Mouse (Mus musculus): ENCODE measurements around the gene Gm10153.
"Not testable (repeated sequence)": the region's sequence is repeated elsewhere in the genome, so short reads cannot be mapped to it uniquely, and the experiment has no call there.

The Gm10153 gene

GRCm38 (mm10) chr7:142190289-142190688, at the start of gene Gm10153:
Gene Gm10153, minus strand, starts transcription at chr7:142190389.
- no peak for DNase-seq

GRCm38 (mm10) chr7:142231540-142231939, 41.4 kb upstream of the Gm10153 start:
- no peak for DNase-seq

GRCm38 (mm10) chr7:142229871-142230270, 39.7 kb upstream of the Gm10153 start, which contains the start of gene Krtap5-5:
Gene Krtap5-5, minus strand, starts transcription at chr7:142229971.
- DNase-seq: not testable (repeated sequence)

GRCm38 (mm10) chr7:142224518-142224917, 34.3 kb upstream of the Gm10153 start:
- DNase-seq: peak; percentile 12

- not testable (repeated sequence) for DNase-seq
Measured at GRCm38 (mm10) chr7:142212136-142212535, 21.9 kb upstream of the Gm10153 start.

GRCm38 (mm10) chr7:142211559-142211958, 21.4 kb upstream of the Gm10153 start, which contains the start of gene Gm7579:
Gene Gm7579, plus strand, starts transcription at chr7:142211859.
- no peak for DNase-seq

DNA sequence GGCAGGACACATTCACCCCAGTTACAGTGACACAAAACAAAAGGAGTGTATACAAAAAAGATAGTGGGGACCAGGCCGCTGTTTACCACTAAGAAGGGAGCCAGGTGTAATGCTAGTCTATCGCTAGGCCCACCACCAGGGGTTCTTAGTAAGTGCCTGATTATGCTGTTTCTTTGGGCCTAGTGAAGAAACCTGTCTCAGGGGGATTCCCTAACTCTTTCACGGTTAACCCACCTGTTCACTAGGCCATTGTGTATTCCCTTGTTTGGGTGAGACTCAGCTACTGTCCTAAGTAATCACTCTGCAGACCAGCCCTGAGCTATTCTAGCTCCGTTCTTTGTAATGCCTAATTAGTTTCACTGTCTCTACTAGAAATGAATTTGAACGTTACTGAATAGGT, 16.7 kb upstream of the Gm10153 start:
- DNase-seq: not testable (repeated sequence)

- DNase-seq: no peak
Measured at GRCm38 (mm10) chr7:142205488-142205887, 15.3 kb upstream of the Gm10153 start.

- DNase-seq: no peak
Measured at GRCm38 (mm10) chr7:142201064-142201463, 10.9 kb upstream of the Gm10153 start, which contains the start of gene Krtap5-3. Gene Krtap5-3, plus strand, starts transcription at chr7:142201364.

DNA sequence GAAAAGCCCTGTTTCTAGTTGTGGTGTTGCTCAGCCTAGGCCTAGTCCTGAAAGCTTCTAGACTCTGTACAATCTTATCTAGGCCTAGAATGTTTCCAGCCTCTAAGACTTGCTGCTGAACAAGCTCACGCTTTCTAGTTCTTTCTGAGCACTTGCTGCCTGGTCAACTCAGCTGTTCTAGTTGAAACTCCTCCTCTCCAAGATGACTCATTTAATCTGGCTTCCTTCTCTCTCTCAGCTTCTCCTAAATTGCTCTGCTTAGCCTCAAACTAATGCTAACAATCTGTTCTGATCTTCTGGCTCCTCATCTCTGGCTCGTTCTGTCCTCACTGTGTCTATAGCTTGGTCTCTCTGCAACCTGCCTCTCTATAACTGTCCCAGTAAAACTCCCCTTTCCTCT, 8.6 kb upstream of the Gm10153 start:
- no peak for DNase-seq

DNA sequence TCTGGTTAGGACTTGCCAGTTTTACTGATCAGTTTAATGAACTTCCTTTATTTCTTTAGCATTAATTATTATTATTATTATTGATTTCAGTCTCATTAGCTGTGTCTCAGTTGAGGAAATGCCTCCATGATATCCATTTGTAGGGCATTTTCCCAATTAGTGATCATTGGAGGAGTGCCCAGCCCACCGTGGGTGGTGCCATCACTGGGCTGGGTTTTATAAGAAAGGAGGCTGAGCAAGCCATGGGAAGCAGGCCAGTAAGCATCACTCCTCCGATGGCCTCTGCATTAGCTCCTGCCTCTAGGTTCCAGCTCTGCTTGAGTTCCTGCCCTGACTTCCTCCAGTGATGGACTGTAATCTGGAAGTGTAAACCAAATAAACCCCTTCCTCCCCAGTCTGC, 2.0 kb downstream of the Gm10153 start:
- DNase-seq: no peak

DNA sequence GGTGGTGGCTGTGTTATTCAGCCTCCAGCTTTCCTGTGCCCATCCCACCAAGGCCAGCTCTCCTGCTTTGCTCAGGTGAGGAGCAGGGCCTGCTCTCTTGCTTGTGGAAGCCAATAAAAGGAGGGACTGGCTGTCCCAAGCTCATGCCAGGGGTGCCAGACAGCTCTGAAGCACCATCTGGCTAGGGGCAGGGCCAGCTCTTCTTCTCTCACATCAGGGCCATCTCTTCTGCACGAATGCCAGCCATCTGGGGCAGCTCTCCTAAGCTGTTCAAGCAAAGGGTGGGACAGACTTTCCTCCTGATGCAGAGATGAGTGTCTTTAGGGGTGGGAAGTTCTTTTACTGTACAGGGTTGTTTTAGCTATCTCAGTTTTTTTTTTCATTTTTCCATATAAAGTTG, 9.2 kb downstream of the Gm10153 start:
- DNase-seq: no peak

DNA sequence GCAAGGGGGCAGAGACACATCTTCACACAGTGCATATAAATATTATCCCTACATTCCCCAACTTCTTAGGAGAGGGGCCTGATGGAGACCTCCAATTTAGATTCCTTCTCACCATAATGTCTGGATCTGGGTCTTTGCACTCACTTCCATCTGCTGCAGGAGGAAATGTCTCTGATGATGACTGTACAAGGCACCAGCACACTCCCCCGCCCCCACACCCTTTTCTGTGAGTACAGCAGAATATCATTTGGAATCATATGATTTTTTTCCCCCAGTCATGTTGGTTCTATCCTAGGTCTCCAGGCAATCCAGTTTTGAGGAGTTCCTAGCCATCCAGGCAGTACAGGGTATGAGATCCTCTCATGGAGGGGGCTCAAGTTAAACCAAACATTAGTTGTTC, 11.5 kb downstream of the Gm10153 start:
- DNase-seq: no peak

DNA sequence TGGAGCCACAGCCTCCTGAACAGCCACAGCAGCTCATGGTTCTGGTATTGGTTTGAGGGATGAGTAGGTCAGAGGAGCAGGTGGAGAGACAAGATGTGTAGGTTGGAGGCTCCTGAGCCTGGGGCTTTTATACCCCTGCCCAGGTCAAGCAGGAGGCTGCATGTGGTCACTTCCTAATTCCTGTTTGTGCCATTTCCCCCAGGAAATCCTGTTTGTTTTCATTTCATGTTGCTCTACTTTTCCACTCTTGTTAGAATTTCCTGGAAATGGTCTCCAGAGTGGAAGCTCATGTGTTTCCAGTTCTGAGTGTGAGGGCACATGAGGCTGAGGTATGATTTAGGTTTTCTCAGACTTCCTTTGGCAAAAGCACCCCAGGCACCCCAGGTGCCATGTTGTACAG, 14.3 kb downstream of the Gm10153 start, which contains the start of gene Krtap5-2:
TSS of gene Krtap5-2 (minus strand) at position 101 of the 400 bp plus-strand sequence.
- not testable (repeated sequence) for DNase-seq

DNA sequence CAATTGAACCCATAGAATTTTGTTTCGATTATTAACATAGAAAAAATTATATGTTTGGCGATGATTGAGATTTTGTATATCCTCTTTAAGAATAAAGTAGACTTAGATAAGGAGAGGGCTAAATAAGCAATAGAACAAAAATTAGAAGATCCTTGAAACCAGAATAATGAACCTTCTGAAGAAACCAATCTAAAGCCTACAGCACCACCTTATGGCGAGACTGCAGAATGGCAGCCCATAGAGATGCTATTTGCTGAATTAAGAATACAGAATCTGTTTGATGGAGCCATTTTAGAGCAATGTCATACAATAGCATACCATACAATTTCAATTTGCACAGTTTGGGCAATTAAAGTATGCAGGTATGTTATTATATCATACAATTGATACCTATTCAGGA, 20.4 kb downstream of the Gm10153 start:
- peak; percentile 55 for DNase-seq

- not testable (repeated sequence) for DNase-seq
Measured at GRCm38 (mm10) chr7:142165639-142166038, 24.6 kb downstream of the Gm10153 start, which contains the start of gene Gm4553. Gene Gm4553, minus strand, starts transcription at chr7:142165739.

DNA sequence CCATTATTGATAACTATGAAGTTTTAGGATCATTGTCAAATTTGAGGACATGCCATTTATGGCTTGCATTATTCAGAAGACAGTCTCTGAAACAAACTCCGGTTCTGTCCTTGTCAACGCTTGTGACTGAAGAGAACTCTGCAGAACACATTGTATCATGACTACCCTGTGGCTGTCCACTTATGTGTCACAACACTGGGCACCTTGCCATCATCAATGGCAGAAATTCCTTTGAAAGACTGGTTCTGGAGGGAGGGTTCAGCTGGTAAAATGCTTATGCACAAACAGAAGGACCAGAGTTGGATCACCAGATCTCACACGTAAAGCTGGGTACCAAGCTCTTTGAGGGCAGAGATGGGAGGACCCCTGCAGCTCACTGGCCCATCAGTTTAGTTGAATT, 30.8 kb downstream of the Gm10153 start:
- no peak for DNase-seq

DNA sequence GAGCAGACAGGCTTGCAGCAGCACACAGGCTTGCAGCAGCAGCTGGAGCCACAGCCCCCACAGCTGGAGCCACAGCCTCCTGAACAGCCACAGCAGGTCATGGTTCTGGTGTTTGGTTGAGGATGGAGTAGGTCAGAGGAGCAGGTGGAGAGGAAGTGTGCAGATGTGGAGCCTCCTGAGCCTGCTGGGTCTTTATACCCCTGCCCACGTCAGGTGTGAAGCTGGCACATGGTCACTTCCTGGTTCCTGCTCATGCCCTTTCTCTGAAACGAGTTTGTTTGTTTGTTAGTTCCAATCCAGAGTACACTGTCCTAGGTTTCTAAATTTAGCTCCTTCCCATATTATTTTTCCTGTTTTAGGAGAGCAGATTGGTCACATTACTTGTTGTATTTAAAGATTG, 33.2 kb downstream of the Gm10153 start, which contains the start of gene Gm29735:
TSS of gene Gm29735 (minus strand) at position 101 of the 400 bp plus-strand sequence.
- not testable (repeated sequence) for DNase-seq

DNA sequence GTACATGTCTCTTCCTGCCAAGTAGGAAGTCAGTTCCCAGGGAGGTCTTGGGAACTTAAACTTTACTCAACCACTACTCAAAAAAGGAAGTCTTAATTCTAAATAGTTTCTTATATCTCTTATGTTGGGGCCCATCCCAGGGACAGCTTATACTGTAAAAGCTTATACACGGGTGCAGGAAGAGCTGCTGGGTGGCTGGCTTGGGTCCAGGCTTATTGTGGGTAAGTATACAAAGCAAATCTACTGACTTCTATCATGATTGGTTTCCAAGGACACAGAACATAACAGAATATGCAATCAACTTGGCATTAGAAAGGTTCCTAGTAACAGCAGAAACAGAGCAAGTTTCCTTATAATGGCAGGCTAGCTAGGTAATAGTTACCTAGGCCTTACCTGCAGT, 34.9 kb downstream of the Gm10153 start:
- DNase-seq: no peak

DNA sequence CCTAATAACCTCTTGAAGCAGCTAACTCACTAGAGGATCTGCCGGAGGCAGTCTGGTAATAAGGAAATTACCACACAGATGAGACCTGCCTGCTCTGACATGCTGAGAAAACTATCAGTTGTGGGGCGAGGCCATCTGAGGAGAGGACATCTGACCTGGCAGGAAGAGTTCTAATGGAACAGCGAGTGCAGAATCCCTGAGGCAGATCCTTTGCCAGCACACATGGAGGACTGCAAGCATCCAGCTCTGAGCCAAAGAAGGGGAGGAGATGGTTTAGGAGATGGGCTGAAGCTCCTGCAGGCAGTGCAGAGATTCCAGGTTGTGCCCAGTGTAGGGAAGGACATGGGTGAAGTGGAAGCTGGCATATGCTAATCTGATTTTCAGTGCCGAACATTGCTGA, 38.0 kb downstream of the Gm10153 start:
- no peak for DNase-seq

DNA sequence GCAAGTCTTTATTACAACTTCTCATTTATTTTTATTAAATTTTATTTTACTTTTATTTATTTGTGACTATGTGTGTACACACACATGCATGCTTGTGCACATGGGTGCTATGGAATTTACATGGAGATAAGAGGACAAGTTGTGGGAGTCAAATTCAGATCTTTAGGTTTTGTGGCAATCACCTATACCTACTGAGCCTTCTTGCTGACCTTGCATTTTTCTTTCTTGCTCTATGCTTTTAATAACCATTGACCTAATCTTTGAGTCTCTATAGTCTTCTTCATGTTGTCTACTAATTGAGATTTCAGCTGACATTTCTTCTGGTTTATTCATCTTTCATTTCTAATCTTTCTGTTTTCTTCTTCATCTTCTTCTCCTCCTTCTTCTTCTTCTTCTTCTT, 41.6 kb downstream of the Gm10153 start:
- no peak for DNase-seq

GRCm38 (mm10) chr7:142146033-142146432, 44.2 kb downstream of the Gm10153 start:
- DNase-seq: peak; percentile 86

- DNase-seq: peak; percentile 8
Measured at GRCm38 (mm10) chr7:142145413-142145940, 44.7 kb downstream of the Gm10153 start.

GRCm38 (mm10) chr7:142144507-142144906, 45.7 kb downstream of the Gm10153 start, which contains the start of gene Gm45337:
Gene Gm45337, minus strand, starts transcription at chr7:142144607.
- no peak for DNase-seq

DNA sequence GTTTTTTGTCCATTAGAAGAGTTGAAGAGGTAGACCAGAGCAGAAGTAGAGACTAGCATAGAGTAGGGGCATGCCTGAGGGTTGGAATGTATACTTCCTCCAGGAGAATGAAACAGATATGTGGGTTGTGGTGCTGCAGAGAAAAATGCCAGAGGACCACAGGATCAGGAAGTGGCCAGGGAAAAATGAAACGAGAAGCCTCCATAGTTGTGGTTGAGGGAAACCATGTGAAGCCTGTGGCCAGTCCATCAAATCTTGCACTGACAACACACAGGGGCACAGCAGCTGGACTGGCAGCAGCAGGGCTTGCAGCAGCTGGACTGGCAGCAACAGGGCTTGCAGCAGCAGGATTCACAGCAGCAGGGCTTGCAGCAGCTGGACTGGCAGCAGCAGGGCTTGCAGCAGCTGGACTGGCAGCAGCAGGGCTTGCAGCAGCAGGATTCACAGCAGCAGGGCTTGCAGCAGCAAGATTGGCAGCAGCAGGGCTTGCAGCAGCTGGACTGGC, 46.6 kb downstream of the Gm10153 start:
- not testable (repeated sequence) for DNase-seq
